Mouse (Mus musculus) heart, postnatal 25 days (tissue): ENCODE results near the gene Slc44a1. TPM values are rescaled to one million over a fixed set of nuclear protein-coding genes. Genes with fewer than 3 reads are reported as not detected.
A peak's percentile ranks its signal among the peaks of the same experiment; 100 is the strongest.

ENCODE experiments used
- DNase-seq: peaks from one replicate; pipeline ENCODE4 v3.0.0; 2022; ENCODE audit warnings: low spot score
- intact Hi-C: fragments of 180-260 bp; cut with DNase I; formaldehyde crosslinking; loops from one replicate; pipeline ENCODE4 v1.15.1; 2025
- total RNA-seq, 2 experiments: library from RNA; stranded (reverse); gene quantifications; 2 replicates each; pipeline ENCODE4 v1.2.3; 2021

Slc44a1 gene
- total RNA-seq, 2 experiments from 2014 or later, result 30.8 to 34.6 TPM

DNA sequence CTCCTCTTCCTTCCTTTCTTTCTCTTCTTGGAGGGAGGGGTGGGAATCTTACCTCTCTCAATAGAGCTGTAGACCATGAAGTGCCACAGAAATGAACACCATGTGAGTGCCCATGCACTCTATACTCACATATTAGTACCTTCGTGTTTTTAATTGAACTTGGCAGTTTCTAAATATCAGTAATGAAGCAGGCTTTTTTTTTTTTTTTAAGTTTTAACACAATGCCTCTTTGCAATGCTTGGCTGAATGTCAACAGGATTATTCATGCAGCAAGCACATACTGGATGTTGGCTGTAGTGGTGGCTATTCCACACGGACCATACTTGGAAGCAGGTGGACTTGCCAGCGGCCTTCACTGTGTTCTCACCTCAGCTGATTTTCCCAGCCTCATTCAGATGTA, 195.1 kb downstream of the Slc44a1 start:
- no peak for DNase-seq
- intact Hi-C loops, result no loop called here

GRCm38 (mm10) chr4:53637269-53637909, 197.2 kb downstream of the Slc44a1 start:
- no peak for DNase-seq

DNA sequence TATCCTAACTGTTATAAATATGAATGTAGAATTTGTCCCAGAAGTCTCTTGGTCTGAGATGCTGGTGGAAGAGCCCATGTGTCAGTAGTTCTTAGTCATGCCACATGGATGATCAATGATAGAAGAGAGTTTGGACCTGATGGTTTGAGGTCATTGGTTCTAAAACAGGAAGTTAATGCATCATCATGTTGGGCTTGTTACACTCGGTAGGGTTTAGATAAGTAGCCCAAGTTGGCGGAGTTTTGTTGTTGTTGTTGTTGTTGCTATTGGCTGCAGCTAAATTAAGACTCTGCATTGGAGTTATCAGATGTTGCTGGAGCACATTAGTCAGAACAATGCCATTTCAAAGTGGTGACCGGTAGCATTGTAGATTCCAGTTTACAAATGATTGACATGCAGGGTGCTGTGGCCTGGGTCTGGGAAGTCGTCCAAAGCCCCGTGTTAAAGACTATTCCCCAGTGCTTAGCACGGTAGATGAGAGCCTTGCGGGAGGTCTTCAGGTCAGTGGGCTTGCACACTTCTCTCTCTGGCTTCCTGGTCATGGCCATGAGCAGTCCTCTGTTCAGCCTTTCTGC, 198.4 kb downstream of the Slc44a1 start:
- DNase-seq, result peak; percentile 20
- intact Hi-C loops, result no loop called here

More at GRCm38 (mm10) chr4:53637269-53637909, 197.2 kb downstream of the Slc44a1 start:
- intact Hi-C loops, result no loop called here

DNA sequence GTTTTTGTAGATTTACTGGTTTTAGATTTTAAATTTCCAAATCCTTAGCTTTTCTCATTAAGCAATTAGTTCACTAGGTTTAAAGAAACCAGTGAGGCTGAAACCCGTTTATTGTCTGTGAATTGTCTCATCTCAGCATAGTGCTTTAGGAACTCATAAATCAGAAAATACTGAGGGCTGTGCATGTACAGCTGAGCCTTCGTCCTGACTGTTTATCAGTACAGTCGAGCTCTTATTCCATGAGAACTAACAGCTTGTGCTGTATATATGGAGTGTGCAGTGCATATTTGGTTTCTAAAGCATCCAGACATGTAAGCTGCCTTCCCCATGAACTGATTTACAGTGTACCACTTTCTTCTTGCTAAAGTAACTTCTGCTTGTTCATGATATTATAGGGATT, 217.8 kb downstream of the Slc44a1 start:
- DNase-seq, result no peak
- intact Hi-C loops, result no loop called here

GRCm38 (mm10) chr4:53660711-53661110, 220.5 kb downstream of the Slc44a1 start:
- no peak for DNase-seq
- intact Hi-C loops, result no loop called here

Other genes starting within 250 kb of the Slc44a1 start
- 10 to 100 TPM; 46.3 to 46.8 TPM for gene Fsd1l, start 191.1 kb downstream of the Slc44a1 start, total RNA-seq